Mouse (Mus musculus) heart, postnatal 0 days (tissue): ENCODE measurements around the gene Gm29666.
"Not testable (repeated sequence)": the region's sequence is repeated elsewhere in the genome, so short reads cannot be mapped to it uniquely, and the experiment has no call there.

Source experiments
- CTCF ChIP-seq: IDR thresholded peaks from 2 replicates; pipeline ENCODE4 v1.5.1; 2016; ENCODE audit warnings: antibody characterized with exemption, control low read depth, low read depth
- EP300 ChIP-seq: IDR thresholded peaks from 2 replicates; pipeline ENCODE4 v1.6.1; 2016; ENCODE audit warnings: antibody characterized with exemption, low read depth

DNA sequence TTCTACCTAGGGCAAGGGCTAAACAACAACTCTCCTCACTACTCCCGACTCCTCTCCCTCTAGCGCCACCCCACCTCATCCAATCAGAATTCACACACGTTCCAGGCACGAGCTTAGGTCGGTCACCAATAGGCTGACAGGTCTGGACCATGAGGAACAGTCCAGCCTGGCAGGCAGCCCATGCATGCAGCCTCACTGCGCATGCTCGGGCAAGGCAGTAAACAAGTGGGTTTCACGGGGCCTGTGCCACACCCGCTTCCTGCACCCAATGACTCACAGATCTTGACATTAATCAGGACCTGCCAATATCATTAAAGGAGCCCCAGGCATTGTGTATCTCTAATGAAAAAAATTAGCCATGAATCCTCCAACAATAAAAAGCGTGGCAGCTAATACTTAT, 23.6 kb downstream of the Gm29666 start:
- not testable (repeated sequence) for TF ChIP-seq CTCF, EP300
